Mouse (Mus musculus) activated CD4-positive, CD25-positive, alpha-beta regulatory T cell, adult 4 months (primary cell): Measurements from ENCODE around the gene Susd2. TPM values are rescaled to one million over a fixed set of nuclear protein-coding genes. Genes with fewer than 3 reads are reported as not detected.

Experiments used
- ATAC-seq: one replicate; pipeline ENCODE4 v1.8.0; 2017
- polyA plus RNA-seq, 2 experiments: library from polyadenylated mRNA; unstranded; fragments of 100-300 nt; shearing (Covaris generic); gene quantifications; one replicate each; pipeline ENCODE4 v1.2.1; 2017

The Susd2 gene
- 10 to 100 TPM in 1 of 2 experiments, 1 to 10 TPM in 1; 6.2 to 12.5 TPM for polyA plus RNA-seq

DNA sequence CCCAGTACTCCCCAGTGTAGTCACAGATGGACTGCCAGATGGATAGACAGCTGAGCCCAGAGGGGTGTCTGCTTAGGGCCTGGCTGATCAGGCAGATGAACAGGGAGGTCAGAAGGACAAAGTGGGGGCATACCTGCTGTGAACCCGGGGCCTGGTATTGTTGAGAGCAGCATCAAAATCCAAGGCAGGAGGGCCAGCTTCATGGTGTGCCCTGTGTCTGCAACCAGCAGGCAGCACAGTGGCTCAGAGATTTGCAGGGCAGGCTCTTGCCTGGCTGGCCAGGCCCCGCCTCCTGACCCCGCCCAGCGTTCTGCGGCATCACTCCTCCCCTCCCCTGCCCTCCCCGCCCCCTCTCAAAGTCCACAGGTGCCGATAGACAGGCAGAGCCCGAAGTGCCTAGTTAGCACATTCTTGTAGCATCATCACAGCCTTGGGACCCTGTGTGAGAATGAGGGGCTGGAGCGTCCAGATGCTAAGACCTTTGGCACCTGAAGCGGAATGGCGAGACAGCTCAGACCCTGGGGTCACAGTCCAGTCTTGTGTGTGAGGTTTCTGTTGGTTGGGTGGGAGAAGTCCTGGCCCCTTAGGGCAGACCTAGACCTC, at the start of gene Susd2:
TSS of gene Susd2 (minus strand) at position 268 of the 603 bp plus-strand sequence.
- peak; percentile 63 for ATAC-seq

DNA sequence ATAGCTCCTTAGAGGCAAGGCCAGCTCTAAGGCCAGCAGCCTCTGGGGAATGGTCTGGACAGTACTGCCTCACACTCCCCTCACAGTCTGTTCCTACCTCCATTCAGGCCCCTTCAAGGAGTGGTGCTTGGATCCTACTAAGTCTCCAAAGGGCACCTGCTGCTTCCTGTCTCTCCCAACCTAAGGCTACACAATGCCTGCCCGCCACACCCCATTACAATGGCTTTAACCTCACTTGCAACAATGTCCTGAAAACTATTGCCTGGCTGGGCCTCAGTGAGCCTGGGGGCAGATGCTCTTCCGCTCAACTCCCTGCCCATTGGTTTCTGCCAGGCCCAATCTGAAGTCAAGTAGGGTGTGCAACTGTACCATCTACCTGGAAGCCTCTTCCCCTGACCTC, 44.8 kb upstream of the Susd2 start:
- ATAC-seq, result no peak

DNA sequence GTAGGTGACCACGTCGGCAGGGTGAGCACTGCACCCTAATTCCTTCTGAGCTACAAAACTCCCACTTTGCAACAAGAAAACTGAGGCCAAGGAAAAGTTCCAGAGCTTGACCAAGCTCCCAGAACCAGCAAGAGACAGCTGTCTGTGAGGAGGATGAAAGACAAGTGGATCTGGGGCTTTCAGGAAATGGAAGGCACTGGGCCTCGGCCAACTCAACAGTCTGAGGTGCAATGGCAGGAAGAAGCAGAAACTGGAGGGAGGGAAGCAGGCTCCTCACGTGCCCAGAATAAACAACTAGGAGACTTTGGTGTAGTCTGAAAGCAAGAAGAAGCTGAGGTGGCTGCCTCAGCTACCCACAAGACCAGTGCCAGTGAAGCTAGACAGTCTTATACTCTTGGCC, 42.9 kb upstream of the Susd2 start:
- ATAC-seq, result no peak

DNA sequence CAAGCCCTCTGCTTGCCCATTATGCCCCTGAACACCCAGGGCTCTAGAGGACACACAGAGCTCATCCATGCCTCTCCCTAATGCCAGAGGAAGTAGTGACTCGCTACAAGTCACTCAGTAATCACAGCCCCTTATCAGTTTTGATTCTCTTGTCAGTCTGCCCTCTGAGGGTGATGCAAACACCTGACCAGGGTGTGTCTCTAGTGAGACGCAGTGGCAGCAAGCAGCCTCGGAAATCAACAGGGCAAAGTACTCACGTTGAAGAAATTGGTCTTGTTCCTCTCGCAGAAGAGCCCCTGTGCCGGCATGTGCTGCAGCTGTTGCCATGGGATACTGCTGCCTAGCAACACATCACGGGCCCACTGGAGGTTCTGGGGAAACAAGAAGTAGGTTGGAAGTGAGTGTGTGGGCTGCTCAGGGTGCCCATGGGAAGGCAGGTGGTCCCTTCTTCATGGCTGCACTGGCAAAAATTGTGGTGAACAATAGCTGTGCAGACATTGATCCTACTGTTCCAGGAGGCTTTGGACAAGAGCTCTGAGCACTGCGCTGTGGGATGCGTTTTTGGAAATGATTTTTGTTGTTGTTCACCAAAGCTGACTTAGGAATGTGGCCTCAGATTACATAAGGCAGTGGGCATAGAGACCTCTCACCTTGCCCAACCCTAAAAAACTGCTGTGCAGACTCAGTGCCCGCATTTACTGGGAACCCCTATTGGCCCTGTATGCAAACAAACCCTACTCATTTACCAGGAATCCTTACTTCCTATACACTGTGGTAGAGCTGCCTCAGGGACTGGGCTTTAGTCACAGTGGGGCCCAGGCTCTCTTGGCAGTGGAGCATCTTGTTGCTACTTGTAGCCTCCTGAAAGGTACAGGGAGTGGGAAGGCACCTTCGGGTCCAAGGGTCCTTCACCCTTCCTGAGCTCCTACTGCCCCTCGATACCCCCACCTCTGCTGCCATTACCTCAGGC, 40.5 kb upstream of the Susd2 start:
- ATAC-seq, result no peak

DNA sequence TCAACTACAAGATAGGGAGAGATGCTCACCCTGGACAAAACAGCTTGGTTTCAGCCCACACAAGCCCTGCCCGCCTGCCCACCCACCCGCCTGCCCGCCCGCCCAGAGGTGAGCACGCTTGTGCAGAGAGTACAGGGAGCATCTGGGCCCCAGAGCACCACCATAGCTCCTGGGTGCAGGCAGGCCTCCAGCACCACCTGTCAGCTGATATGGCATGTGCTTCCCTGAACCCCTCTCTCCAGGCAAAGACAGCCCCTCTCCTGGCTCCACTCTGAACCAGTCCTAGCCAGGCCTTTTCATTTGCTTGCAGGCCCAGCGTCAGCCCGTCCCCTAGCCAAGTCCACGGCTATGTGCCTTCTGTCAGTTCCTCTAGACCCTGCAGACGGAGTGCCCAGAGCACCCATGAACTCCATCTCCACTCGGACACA, 36.8 kb upstream of the Susd2 start:
- ATAC-seq, result no peak

DNA sequence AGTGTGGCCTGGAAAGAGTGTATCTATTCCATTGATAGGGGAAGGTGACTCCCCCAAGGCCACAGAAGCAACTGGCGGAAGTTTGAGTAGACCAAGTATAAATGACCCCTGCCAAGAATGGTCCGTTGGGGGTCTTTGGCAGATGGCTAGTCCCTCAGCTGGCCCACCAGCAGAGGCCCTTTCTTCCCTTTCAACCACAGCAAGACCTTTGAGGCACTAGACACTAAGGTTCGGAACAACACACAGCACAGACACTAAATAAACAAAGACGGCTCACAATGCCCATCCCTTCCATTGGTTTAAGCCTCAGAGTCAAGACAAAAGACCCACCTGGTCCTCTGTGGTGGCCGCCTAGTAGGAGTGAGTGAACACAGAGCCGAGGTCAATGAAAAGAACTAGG, 35.4 kb upstream of the Susd2 start:
- ATAC-seq, result no peak

DNA sequence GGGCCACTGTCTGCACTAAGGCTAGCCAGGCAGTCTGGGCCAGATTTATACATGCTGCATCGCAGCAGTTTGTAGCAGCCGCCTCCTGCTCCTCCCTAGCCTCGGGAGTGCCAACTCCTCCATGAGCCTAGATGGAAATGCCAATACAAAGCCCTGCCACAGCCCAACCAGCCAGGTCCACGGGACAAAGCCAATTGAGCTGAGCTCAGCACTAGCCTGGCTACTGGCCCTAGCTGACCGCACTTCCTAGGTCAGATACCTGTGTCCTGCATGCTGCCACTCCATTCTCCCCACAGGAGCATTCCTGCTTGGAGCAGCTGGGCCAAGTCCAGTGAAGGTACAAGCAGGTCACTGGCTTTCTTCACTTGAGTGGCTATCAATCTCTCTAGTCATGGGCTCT, 34.2 kb upstream of the Susd2 start:
- ATAC-seq, result no peak

DNA sequence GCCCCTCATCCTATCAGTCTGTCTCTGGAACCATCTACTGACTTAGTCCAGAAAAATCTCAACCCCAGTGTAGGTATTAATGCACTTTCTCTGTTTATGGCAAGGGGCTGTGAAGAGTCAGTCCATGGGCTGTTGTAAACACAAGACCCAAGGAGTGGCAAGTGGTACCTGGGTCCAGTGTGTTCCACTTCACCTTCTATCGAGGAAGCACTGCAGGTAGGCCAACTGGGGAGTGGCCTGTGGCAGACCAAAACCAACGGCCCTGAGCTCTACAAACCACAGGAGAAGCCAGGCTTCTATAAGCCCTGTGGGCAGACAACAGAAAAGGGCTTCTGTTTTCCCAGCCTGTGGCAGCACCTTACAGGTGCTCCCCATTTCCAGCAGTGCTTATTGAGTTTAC, 33.8 kb upstream of the Susd2 start:
- no peak for ATAC-seq

DNA sequence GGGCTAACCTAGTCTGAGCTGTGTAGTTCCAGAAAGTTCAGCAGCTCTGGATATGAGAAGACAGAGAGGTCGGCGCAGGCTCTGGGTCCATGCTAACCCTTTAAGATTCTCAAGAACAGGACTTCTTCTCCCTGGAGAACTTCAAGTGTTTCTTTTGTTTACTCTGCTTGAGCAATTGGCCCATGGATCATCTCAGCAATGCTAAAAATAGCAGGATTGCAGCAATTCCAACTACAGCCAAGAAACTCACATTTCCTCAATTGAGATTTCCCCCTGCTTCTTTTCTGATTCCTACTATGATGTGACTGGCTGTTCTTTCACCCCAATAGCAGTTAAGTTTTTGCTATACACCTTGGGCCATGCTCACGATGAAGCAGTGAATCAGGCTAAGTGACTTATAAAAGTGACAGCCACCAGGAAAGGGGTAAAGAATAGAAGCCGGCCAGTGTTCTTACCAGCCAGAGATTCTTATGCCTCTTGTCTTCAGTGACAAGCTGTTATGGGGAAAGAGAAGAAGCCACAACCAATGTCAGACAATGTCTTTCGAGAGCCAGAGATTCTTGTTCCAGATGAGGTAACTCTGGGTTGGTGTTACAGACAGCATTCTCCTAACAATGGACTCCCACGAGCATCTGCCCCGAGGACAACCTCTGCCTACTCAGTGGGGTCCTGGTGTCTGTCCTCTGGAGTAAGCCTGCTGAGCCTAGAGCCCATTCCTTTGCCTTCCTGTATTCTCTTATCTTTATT, 33.2 kb upstream of the Susd2 start:
- ATAC-seq, result no peak

DNA sequence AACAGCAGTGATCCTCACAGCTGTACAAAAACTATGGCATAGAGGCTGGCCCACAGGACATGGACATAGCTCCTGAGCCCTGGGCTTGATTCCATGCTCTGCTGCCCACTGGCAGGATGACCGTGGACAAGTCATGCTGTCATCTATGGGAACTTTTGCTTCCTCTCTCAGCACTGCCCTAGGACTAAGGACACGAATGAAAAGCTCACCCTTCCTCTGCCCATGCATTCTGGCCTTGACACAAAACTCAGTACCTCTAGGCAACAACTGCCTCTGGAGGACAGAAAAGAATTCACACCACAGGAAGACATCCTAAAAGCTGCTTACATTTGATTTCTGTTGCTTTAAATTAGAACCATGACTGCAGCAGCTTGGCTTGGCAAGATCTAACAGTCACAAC, 32.5 kb upstream of the Susd2 start:
- ATAC-seq, result no peak

DNA sequence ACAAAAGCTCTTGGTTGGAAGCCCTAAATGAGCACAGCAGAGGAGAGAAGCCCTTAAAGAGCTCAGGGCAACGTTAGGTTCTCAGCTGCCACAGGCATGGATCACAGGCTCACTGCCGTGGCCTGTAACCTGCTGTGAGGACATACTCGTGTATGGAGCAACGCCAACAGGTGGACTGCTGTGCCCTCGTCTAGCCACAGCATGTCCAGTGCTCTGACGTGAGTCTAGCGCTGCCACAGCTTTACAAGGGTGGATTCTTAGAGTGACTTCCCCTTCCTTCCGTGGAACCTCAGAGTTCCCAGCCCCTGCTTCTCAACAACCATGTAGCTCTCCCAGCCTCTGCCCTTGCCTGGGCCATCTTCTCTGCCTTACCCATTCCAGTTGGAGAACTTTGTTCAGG, 31.8 kb upstream of the Susd2 start:
- no peak for ATAC-seq

DNA sequence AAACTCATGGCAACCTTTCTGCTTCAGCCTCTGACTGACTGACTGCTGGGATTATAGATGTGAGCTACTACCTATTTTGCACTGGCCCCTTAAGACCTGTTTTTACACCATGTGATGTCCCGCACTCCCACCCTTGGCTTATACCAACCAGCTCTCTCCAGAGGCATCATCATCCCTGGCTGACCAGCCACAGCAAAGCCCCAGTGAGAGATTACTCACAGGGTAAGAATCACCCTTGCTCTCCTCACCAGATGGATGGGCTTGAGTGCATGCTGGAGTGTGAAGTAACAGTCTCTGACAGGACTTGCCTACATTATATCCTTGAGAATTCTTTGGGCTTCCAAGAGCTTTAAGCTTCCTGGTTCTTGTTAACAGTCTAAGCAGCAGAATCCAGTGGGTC, 26.1 kb upstream of the Susd2 start:
- no peak for ATAC-seq

DNA sequence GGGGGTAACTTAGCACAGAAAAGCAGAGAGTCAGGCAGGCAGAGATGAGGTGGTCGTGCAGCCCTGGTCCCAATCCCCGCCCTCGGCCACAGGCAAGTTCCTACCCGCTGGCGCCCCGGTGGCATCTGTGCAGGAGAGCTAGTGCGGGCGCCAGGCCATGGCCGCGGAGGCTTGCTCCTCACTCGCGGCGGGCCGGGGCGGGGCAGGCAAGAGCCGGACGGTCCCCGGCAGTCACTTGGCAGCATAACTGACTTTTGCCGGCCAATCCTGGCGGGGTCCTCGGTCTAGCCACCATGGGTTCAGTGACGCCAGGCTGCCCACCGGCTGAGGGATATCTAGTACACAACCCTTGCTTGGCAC, 24.1 kb upstream of the Susd2 start:
- ATAC-seq, result peak; percentile 28

DNA sequence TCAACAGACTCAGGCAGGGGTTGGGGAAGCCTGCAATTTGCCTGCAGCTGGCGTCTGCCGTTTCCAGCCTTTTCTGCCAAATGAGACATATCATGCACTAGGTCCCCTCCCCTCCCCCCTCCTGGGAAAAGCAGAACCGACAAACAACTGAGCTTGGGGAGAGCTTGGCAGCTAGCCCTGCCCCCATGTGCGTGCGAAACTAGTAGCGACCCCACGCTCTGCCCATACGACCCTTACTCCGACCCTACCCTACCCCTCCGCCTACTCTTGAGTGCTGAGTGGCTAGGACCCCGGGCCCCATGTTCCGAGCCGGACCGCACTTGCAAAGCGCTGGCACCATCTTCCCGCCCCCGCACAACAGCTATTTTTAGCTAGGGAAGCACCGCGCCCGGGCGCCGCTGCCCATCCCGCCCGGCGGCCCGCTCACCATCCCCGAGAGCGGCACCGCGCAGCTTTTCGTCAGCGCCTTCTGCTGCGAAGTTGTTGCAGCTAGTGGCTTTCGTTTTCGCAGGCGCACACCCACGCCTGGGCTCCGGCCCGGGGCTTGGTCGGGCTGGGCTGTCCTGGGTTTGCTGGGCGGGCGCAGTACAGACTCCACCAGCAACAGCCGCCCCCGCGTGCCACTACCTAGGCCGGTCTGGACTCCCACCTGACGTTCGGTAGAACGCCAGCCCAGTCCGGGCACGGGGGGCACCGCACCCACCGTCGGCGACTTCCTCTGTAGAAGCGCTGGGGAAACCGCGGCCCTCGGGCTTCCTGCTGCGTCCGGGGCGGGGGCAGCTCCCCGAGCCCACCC, 23.5 kb upstream of the Susd2 start:
- peak; percentile 84 for ATAC-seq

DNA sequence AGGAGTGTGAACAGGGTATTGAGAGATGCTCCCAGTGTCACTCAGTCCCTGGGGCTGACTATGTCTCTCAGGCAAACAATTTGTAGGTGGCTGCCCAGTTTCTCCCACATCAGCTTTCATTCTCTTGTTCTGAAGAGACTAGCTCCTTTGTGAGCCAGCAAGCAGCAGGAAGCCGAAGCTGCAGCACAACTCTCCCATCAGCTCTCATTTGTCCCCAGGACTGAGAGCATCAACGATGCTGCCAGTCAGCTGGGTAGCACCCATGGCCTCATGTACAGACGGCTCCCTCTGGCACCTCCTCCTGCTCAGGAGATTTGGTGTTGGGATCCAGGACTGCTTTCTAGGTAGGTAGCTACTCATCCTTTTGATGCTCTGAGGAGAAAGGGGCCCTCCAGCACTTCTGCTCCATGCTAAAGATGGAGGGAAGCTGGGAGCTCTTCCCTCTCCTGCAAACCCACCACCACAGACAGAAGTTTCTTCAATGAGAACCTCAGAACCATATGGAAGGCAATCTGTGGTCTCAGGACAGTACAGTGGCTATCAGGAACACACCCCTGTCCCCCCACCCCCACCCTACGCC, 22.7 kb upstream of the Susd2 start:
- peak; percentile 11 for ATAC-seq

DNA sequence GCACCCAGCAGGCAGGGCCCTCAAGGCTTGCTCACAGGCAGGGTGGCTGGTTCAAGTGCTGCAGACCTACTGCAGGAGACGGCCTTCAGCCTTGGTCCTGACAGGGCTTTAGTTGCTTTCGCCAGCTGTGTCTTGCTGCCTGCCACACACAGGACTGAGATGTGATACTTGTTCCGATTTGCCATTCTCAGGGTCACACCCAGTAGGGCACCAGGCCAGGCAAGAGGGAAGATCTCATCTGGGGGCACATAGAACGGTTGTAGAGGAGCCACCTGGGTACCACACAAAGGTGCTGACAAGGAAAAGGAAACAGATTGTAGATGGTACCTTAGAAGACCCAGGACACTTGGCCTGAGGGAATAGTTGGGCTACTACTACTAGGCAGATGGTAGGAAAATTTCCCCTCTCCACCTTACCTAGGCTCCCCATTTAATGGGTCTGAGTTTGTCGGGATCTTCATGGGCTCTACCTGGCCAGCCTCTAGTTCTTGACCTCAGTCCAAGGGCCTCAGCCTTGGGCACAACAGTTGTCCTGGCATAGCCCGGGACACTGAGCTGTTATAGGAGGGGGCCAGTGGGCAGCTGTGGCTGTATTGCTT, 21.0 kb upstream of the Susd2 start:
- no peak for ATAC-seq

DNA sequence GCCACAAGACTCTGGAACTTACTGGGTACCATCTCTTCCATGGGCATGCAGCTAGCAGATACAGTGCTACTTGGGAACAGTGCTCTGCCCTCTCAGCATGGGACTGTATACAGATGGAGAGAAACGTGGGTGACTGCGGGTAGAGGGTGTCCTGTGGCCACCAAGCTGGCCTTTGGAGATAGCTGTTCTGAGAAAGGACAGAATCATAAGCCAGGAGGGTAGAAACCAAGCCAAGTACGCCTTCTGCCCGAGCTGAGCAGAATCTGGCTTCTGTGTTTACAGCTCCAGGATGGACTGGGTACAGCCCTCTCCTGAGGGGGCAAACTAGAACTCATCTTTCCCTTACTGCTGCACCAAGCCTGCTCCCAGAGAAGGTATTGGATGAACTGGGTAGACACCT, 18.8 kb upstream of the Susd2 start:
- no peak for ATAC-seq

DNA sequence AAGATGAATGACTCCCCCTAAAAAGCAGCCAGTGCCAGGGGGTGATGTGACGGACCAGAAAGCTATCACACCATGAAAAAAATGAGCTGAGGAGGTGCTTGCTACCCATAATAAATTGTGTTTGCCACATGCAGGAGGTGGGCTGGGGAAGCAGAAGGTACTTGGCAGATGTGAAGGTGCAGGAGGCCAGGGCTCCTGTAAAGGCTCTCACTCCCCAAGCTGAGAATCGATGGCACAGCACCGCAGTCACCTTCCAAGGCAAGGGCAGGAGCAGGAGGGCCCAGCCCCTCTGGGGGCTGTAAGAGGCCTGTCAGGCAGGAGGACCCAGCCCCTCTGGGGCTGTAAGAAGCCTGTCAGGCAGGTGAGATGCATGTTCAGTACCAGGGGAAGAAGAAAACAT, 18.1 kb upstream of the Susd2 start:
- ATAC-seq, result no peak

DNA sequence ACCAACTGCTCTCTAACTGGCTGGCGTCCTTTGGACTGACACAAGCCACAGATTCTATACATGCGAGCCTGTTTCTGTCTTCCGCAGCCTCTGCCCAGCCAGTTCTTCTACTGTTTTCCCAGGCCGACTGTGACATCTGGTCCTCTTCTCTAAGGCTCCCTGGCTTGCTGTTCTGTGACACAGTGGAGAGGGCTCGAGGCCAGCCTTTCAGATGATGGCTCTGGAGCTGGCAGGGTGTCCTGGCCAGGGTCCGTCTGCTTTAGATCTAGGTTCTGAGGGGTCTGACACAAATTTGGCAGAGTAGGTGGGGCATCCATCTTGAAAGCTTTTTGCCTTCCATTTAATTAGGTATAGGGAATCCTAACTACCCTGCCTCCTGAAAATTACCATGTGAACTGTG, 17.6 kb upstream of the Susd2 start:
- no peak for ATAC-seq

DNA sequence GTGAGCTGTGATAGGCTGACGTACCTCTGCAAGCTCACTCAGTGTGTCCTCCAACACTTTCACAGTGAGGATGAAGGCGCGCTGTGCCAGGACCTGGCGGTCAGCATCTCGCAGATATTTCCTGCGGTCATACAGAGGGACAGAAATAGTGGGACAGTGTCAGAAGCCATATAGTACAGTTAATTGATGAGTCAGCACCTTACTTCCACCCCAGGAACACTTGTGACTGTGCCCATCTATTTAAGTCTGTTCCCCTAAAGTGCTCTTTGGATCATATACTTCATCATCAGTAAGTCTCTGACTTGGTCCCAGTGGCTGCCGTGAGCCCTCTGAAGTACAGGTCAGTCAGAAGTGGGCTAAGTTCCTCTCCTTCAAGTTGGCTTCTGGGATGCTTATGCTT, 14.0 kb upstream of the Susd2 start:
- ATAC-seq, result no peak

DNA sequence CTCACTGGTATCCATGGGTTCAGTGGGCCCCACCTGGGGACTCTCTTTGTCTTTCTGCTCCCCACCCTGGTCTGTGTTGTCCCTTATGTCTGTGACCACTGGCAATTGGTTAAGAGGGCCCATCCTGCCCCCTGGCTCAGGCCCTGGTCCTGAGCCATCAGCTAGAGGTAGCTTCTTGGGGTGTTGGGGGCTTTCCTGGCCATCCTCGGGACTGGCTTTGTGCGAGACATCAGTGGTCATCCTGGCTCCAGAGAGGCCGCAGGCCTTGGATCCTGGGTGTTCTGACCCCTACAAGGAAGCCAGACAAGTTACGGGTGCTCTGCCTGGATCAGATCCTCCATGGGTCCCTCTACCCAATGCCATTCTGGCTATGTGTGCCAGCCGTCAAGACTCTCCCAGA, 13.4 kb upstream of the Susd2 start:
- no peak for ATAC-seq

DNA sequence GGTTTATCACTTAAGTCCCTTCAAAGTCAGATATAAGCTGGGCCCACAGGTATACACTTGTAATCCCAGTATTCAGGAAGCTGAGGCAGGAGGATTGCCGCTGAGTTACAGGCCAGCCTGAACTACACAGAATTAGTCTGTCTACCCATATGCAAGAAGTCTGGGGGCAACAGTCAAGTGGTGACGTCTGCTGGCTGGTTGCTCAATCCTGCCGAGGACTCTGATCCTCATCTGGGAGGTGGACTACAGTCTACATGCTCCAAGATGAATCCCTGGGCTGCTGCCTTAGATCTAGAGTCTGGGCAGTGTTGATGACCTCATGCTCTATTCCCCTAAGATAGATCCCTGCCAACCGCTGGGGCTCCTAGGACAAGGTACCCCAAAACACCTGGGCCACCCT, 10.2 kb upstream of the Susd2 start:
- no peak for ATAC-seq
